Mouse (Mus musculus) liver, embryonic 15.5 days (tissue): Measurements from ENCODE around the gene Rab44. TPM values are rescaled to one million over a fixed set of nuclear protein-coding genes. Genes with fewer than 3 reads are reported as not detected.
A peak's percentile ranks its signal among the peaks of the same experiment; 100 is the strongest.
"Not testable (repeated sequence)": the region's sequence is repeated elsewhere in the genome, so short reads cannot be mapped to it uniquely, and the experiment has no call there.

ENCODE experiments used
- ATAC-seq: fragments of 200-750 bp; cut with Nextera tagmentation; 2 replicates; pipeline ENCODE4 v1.8.0; 2017; ENCODE audit warnings: moderate number of reproducible peaks, mild to moderate bottlenecking, moderate library complexity; ENCODE audit not compliant: insufficient read depth
- H3K27ac ChIP-seq: fragments of 300-500 bp; sonication (generic); replicated peaks from 2 replicates; pipeline ENCODE4 v1.5.1; 2015; ENCODE audit warnings: mild to moderate bottlenecking, inconsistent platforms
- H3K27me3 ChIP-seq: fragments of 300-500 bp; sonication (generic); 2 replicates; pipeline ENCODE4 v1.6.1; 2015; ENCODE audit warnings: mild to moderate bottlenecking, inconsistent platforms
- H3K36me3 ChIP-seq: fragments of 300-500 bp; sonication (generic); replicated peaks from 2 replicates; pipeline ENCODE4 v1.6.1; 2015; ENCODE audit warnings: moderate library complexity, mild to moderate bottlenecking, inconsistent platforms
- H3K4me1 ChIP-seq: fragments of 300-500 bp; sonication (generic); replicated peaks from 2 replicates; pipeline ENCODE4 v1.6.1; 2015; ENCODE audit warnings: inconsistent platforms
- H3K4me2 ChIP-seq: fragments of 300-500 bp; sonication (generic); 2 replicates; pipeline ENCODE4 v1.6.1; 2015; ENCODE audit warnings: moderate library complexity, mild to moderate bottlenecking, inconsistent platforms
- H3K4me3 ChIP-seq: fragments of 300-500 bp; sonication (generic); replicated peaks from 2 replicates; pipeline ENCODE4 v1.5.1; 2015; ENCODE audit warnings: mild to moderate bottlenecking, inconsistent platforms
- H3K9ac ChIP-seq: fragments of 300-500 bp; sonication (generic); 2 replicates; pipeline ENCODE4 v1.6.1; 2015; ENCODE audit warnings: moderate library complexity, mild to moderate bottlenecking, inconsistent platforms
- H3K9me3 ChIP-seq: fragments of 300-500 bp; sonication (generic); replicated peaks from 2 replicates; pipeline ENCODE4 v1.6.1; 2016; ENCODE audit warnings: inconsistent platforms
- WGBS: fragments of 180-500 bp; shearing (Covaris S2); methylation state at CpG from one replicate; pipeline ENCODE4 v1.1.7; 2015; ENCODE audit warnings: mixed read lengths; ENCODE audit not compliant: insufficient replicate concordance; 5-methylcytosine and 5-hydroxymethylcytosine counted together
- polyA plus RNA-seq: library from polyadenylated mRNA; unstranded; fragments of >200 nt; fragmentation: Nextera tagmentation; extraction: Ambion mirVana; gene quantifications from 2 replicates; pipeline ENCODE4 v1.2.1, GENCODE M21; 2015

Gene Rab44
- polyA plus RNA-seq, 1 experiment from 2014 or later: 7.8 TPM

DNA sequence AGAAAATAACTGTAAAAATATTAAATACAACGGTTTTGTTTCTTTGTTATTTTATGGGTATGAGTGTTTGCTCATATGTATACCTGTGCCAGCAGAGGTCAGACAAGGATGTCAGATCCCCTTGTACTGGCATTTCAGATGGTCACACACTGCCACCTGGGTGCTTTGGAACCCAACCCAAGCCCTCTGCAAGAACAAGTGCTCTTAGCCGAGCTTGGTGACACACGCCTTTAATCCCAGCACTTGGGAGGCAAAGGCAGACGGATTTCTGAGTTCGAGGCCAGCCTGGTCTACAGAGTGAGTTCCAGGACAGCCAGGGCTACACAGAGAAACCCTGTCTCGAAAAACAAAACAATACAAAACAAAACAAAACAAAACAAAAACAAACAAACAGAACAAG is 3.6 kb upstream of the Rab44 start:
- WGBS: 57% methylated on average over 6 of the region's 6 CpGs
- H3K4me1 ChIP-seq, H3K9me3 ChIP-seq, ATAC-seq, H3K4me2 ChIP-seq, H3K4me3 ChIP-seq, H3K9ac ChIP-seq, H3K27ac ChIP-seq, H3K27me3 ChIP-seq, H3K36me3 ChIP-seq: not testable (repeated sequence)

DNA sequence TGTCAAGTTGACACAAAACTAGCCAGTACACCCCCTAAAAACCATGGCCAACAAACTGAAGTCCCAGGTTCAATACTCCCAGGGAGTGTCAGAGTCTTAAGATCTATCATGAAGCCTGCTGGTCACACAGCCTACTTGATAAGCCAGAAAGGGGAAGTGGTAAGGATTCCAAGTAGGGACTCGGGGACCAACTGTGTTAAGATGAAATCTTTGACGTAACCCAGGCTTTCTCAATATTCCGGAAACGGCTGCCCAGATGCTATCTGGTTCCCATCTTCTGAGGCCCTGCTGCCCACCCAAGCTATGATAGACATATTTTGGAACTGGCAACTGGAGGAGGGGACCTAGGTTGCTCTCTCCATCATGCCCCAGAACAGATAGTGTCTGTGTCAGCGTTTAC is 2.6 kb upstream of the Rab44 start:
- Histone ChIP-seq H3K4me3 (no peak overlapping the region), H3K4me2 (no peak overlapping the region), H3K9me3 (no peaks in the 10 kb centered on the region), H3K36me3 (no peaks in the 10 kb centered on the region), H3K27me3 (no peaks in the 10 kb centered on the region), H3K27ac (no peak overlapping the region), H3K9ac (no peak overlapping the region), H3K4me1 (0 out of 2 replicates have a peak, but pooled peaks cover 3% of the 10 kb centered on the region)
- ATAC-seq: no peak
- 13% methylated on average over 5 of the region's 5 CpGs for WGBS

DNA sequence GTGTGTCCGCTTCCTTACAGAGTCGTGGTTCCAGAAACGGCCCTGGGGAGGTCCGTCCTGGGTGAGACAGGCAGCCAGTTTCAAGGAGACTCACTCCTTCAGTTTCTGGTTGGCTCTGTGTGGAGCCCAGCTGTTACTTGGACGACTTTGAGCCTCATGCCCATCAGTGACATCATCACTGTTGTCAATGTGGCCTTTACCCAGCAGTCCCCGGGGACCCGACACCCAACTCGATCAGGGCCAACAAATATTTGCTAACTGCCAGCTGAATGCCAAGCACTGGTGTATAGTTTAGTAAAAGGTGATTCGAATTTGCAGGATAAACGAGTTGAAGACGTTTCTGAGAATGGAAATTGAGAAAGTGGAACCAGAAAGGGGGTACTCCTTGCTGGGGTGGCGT is 2.1 kb downstream of the Rab44 start:
- Histone ChIP-seq H3K4me3 (peak overlapping the region; percentile 27), H3K9me3 (no peaks in the 10 kb centered on the region), H3K4me1 (0 out of 2 replicates have a peak, but pooled peaks cover 3% of the 10 kb centered on the region), H3K9ac (no peak overlapping the region), H3K36me3 (no peaks in the 10 kb centered on the region), H3K27me3 (no peaks in the 10 kb centered on the region), H3K27ac (no peak overlapping the region), H3K4me2 (peak overlapping the region; percentile 29)
- WGBS: 49% methylated on average over 12 of the region's 12 CpGs
- ATAC-seq: no peak

DNA sequence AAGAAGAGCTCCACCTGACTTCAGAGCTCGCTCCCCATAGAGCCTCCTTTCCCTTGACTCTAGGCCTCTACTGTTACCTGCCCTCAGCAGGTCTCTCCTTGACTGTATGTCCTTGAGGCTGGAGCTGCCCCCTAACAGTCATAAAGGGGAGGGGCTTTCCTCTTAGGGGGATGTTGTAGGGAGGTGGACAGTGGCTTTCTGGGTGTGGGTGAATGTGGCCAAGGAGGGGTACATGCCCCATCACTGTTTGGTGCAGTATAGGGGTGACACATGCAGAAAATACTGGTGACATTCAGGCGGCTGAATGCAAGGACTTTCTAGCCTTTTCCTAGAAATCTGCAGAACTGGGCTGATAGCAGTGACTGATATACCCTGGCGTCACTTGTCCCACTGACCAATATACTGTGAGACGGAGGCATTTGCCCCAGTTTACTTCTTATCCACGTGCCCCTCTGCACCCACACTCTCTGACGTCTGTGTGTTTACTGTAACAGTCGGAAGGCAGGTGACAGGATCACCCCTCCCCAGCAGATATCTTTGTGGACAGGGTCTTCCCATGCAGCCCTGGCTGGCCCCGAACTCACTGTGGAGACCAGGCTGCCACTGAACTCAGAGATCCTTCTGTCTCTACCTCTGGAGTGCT is 3.2 kb downstream of the Rab44 start:
- Histone ChIP-seq H3K9ac (no peak overlapping the region), H3K4me2 (no peak overlapping the region), H3K9me3 (no peaks in the 10 kb centered on the region), H3K4me1 (0 out of 2 replicates have a peak, but pooled peaks cover 3% of the 10 kb centered on the region), H3K4me3 (no peak overlapping the region), H3K36me3 (no peaks in the 10 kb centered on the region), H3K27me3 (no peaks in the 10 kb centered on the region), H3K27ac (no peak overlapping the region)
- WGBS: 48% methylated on average over 8 of the region's 8 CpGs
- no peak for ATAC-seq

DNA sequence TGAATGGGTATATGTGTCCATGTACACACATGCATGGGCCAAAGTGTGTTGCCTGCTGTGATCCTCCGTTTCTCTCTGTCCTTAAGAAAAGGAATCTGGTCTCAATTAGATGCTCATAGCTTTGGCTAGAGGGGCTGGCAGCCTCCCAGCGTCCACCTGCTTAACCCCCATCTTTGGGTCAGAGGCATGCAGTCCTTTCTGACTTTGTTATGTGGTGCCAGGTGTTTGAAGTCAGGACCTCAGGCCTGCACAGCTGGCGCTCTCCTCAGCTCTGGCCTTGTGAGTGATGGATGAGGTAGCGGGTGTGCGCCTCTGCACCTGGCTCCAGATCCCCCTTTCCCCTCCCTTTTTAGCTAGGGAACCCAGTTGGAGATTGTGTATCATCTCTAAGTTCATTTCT is 4.1 kb downstream of the Rab44 start:
- Histone ChIP-seq H3K4me3 (no peak overlapping the region), H3K27me3 (no peaks in the 10 kb centered on the region), H3K4me2 (no peak overlapping the region), H3K9ac (no peak overlapping the region), H3K27ac (no peak overlapping the region), H3K9me3 (no peaks in the 10 kb centered on the region), H3K36me3 (no peaks in the 10 kb centered on the region), H3K4me1 (peaks cover 3% of the 10 kb centered on the region; the same call in 1 of the 2 replicates)
- ATAC-seq: no peak
- 64% methylated on average over 5 of the region's 5 CpGs for WGBS

DNA sequence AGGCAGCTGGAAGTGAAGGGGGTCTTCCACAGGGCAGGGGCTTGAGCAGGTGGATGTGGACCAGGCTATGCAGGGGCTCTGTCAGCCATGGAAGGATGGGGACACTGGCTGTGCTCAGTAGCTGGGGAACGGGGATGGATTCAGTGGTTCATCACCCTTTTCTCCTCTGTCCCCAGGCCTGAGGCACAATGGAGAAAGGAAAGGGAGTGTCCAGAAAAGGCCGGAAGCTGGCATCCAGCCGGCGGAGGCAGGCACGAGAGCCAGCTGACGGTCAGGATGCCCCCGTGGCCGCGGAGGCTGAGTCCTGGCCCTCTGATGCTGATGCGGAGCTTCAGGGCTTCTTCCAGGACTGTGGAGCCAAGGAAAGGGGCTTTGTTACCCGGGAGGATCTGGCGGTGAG is 6.7 kb downstream of the Rab44 start:
- H3K9me3 ChIP-seq: no peaks in the 10 kb centered on the region
- H3K9ac ChIP-seq: no peak overlapping the region
- ATAC-seq: no peak
- H3K4me2 ChIP-seq: no peak overlapping the region
- H3K27me3 ChIP-seq: no peaks in the 10 kb centered on the region
- H3K27ac ChIP-seq: no peak overlapping the region
- no peaks in the 10 kb centered on the region; the same call in 1 of the 2 replicates for H3K4me1 ChIP-seq
- no peaks in the 10 kb centered on the region for H3K36me3 ChIP-seq
- no peak overlapping the region for H3K4me3 ChIP-seq
- 71% methylated on average over 12 of the region's 12 CpGs for WGBS

DNA sequence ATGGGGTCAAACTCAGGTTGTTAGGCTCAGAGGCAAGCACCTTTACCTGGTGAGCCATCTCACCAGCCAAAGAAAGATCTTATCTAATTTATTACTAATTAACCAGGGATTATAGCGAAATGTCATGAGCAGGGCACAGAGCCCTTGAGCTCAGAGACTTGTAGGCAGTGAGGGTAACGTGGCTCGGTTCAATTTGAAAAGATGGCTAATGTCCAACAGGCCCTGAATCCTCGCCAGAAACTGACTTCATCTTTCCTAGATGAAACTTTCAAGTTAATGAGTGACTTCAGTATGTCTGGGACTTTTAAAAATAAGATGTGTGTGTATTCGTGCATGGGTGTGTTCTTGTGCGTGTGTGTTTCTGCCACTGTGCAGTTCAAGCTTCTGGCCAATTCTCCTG is 8.9 kb downstream of the Rab44 start:
- no peak for ATAC-seq
- WGBS: 56% methylated on average over 6 of the region's 6 CpGs

DNA sequence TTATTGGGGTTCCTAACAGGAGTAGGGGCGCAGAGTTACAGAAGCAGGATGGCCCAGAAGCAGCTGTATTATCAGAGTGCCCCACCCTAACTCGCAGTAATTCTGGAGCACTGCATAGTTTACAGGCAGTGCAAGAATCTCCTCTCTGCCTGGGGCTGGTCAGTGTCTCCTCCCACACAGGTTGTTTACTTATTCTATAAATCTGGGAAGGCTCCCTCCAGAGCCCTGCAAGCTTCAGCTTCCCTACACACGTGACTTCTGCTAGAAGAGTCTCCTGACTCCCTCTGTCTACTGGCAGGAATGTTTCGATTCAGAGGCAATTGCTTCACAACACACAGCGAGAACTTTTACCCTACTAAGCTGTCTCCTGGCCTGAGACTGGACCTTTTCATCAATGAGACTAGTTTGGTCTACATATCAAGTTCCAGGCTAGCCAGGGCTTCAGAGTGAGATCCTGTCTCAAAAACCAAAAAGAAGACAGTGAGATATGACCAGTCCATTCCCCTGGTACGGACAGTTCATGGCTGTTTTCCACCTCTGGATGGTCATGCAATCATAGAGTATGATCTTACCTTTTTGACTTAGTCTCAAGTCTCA is 9.7 kb downstream of the Rab44 start:
- no peaks in the 10 kb centered on the region for H3K27me3 ChIP-seq
- WGBS: 45% methylated on average over 6 of the region's 6 CpGs
- H3K9me3 ChIP-seq: no peaks in the 10 kb centered on the region
- H3K9ac ChIP-seq: no peak overlapping the region
- H3K4me3 ChIP-seq: no peak overlapping the region
- no peaks in the 10 kb centered on the region for H3K36me3 ChIP-seq
- H3K27ac ChIP-seq: no peak overlapping the region
- no peaks in the 10 kb centered on the region; the same call in 1 of the 2 replicates for H3K4me1 ChIP-seq
- ATAC-seq: no peak
- H3K4me2 ChIP-seq: no peak overlapping the region

More for the DNA sequence above, 8.9 kb downstream of the Rab44 start:
- Histone ChIP-seq H3K27me3 (no peaks in the 10 kb centered on the region), H3K27ac (no peak overlapping the region), H3K36me3 (no peaks in the 10 kb centered on the region), H3K9ac (no peak overlapping the region), H3K4me3 (no peak overlapping the region), H3K4me1 (no peaks in the 10 kb centered on the region; the same call in 1 of the 2 replicates), H3K4me2 (no peak overlapping the region), H3K9me3 (no peaks in the 10 kb centered on the region)

DNA sequence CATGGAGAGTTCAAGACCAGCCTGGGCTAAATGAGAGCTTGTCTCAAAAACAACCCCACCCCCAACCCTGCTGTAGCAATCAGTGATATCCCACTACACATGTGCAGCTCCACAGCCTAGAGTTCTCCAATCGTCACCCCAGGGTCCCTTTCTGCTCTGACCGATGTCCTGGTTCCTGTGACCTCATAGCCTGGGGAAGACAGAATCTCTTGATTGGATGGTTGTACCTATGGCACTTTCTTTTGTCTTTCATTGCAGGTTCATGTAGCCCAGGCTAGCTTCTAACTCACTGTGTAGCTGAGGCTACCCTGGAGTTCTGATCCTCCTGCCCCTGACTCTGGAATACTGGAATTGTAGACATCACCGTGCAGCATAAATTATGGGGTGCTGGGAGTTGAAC is 12.6 kb downstream of the Rab44 start:
- H3K9ac ChIP-seq: no peak overlapping the region
- WGBS: 76% methylated on average over 3 of the region's 3 CpGs
- no peak for ATAC-seq

DNA sequence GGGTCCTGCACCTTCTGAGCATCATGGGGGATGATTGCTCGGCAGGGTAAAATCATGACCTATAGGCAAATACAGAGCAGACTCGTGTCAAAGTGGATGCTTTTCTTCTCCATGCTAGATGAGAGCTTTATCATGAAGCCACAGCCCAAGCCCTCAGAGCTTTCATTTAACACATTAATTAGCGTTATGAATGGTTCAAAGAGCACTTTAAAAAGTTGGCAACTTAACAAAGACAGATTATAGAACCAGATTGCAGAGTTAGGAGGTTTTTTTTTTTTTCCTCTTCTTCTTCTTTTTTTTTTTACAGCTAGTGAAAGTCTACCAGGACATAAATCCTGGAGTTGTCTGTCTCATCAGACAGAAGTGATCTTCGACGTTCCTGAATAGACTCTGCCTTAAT is 15.4 kb downstream of the Rab44 start:
- no peaks in the 10 kb centered on the region for H3K9me3 ChIP-seq
- no peak overlapping the region for H3K4me3 ChIP-seq
- H3K27ac ChIP-seq: no peak overlapping the region
- no peak overlapping the region for H3K9ac ChIP-seq
- no peak for ATAC-seq
- no peaks in the 10 kb centered on the region for H3K4me1 ChIP-seq
- 51% methylated on average over 5 of the region's 5 CpGs for WGBS
- H3K4me2 ChIP-seq: no peak overlapping the region
- H3K27me3 ChIP-seq: no peaks in the 10 kb centered on the region
- no peaks in the 10 kb centered on the region for H3K36me3 ChIP-seq

More for the DNA sequence above, 12.6 kb downstream of the Rab44 start:
- Histone ChIP-seq H3K4me2 (no peak overlapping the region), H3K4me1 (no peaks in the 10 kb centered on the region; the same call in 1 of the 2 replicates), H3K9me3 (no peaks in the 10 kb centered on the region), H3K36me3 (no peaks in the 10 kb centered on the region), H3K27me3 (no peaks in the 10 kb centered on the region), H3K27ac (no peak overlapping the region), H3K4me3 (no peak overlapping the region)

DNA sequence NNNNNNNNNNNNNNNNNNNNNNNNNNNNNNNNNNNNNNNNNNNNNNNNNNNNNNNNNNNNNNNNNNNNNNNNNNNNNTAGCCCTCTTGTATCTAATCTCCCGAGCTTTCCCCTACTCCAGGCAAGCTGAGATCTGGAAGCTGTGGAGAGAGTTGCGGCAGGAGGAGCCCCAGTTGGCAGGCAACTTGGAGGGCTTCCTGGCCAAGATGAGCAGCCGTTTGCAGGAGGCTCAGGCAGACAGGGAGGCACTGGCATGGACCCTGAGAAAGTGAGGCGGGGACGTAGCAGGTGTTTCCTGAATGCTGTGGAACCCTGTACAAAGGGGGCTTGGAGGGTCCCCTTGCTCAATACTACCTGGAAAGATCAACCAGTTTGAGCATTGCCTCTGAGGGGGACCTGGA is 21.1 kb downstream of the Rab44 start:
- ATAC-seq: no peak
- Histone ChIP-seq H3K4me2 (no peak overlapping the region), H3K36me3 (no peaks in the 10 kb centered on the region), H3K4me3 (no peak overlapping the region), H3K9me3 (no peaks in the 10 kb centered on the region), H3K27me3 (no peaks in the 10 kb centered on the region), H3K27ac (no peak overlapping the region), H3K4me1 (no peaks in the 10 kb centered on the region), H3K9ac (no peak overlapping the region)
- WGBS: 47% methylated on average over 5 of the region's 5 CpGs

DNA sequence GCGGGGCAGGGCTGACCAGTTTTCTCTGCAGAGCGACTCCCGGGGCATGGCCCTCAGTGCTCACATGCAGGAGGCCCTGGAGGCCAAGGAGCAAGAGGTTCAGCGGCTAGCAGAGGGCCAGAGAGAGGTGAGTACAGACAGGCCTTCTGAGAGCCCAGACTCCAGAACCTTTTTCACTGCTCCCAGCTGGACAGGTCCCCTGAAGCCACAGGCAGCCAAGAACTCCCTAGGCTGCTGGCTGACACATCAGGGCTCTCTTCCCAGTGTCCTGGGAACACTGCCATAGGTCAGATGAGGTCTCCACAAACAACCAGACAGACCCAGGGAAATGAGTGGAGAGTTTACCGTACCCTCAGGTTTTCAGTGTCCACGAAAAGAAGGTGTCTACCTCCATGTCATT is 22.3 kb downstream of the Rab44 start:
- no peak overlapping the region for H3K9ac ChIP-seq
- H3K4me3 ChIP-seq: no peak overlapping the region
- no peak for ATAC-seq
- no peak overlapping the region for H3K27ac ChIP-seq
- H3K4me1 ChIP-seq: no peaks in the 10 kb centered on the region
- H3K4me2 ChIP-seq: no peak overlapping the region
- no peaks in the 10 kb centered on the region for H3K27me3 ChIP-seq
- no peaks in the 10 kb centered on the region for H3K9me3 ChIP-seq
- 60% methylated on average over 6 of the region's 6 CpGs for WGBS
- H3K36me3 ChIP-seq: no peaks in the 10 kb centered on the region
